Mouse (Mus musculus): ENCODE measurements around the gene Ick. TPM values are rescaled to one million over a fixed set of nuclear protein-coding genes. Genes with fewer than 3 reads are reported as not detected.

Ick gene
- polyA plus RNA-seq, 1 experiment from 2014 or later, result 23.4 TPM

DNA sequence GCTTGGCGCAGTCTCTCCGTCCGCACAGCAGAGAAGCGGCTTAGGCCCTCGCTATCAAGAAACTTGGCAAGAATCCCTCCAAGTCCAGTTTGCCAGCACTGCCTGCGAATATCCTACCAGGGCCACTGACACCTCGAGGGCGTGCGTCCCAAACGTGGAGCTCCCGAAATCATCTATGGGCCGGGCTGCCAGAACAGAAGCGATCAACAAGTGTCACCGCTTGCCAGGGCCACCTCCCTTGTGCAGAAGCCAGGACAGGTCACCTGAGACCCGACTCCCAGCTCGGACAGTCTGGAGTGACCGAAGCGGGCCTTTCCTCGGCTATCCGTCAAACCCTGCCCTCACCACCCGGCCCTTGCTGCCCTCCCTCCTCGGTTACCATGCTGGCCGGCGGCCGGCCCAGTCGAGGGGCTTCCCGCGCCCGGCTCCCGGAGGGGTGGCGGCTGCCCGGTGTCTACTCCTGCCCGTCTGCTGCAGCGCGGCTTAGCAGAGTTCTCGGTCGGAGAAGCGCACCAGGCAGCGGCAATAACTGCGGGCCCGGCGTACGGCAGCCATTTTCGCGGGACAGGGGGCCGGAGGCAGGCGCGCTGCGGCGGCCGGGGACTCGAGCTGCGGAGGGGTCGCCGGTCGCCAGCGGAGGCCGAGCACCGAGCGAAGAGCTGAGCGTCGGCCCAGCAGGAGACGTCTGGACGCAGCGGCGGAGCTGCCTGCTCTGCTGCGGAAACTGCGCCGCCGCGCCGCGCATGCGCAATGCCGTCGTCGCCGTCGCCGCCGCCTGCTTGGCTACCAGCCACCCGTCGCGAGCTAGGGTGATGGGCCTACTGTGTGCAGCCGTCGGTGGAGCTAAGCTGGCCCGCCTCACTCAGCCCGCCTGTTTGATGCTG lies 838 bp upstream of the Ick start:
- no peaks in the 10 kb centered on the region for H3K27me3 ChIP-seq (replicated peaks; ENCODE audit: control insufficient read depth, insufficient read depth, low read length)
- H3K4me3 ChIP-seq (ENCODE audit: low read depth, low read length), result peak overlapping the region; percentile 92
- no peaks in the 10 kb centered on the region for H3K9me3 ChIP-seq (ENCODE audit: control insufficient read depth, low read length)
- DNase-seq (ENCODE audit: low spot score) (peak; percentile 88), ATAC-seq (ENCODE audit: low read depth) (peak; percentile 81)
- H3K4me2 ChIP-seq (ENCODE audit: low read depth, low read length), result peak overlapping the region; percentile 91
- H3K27ac ChIP-seq (replicated peaks; ENCODE audit: low read depth, low read length), result peak overlapping the region; percentile 92
- H3K36me3 ChIP-seq (ENCODE audit: control insufficient read depth, insufficient read depth, low read length), result peaks cover 21% of the 10 kb centered on the region; the same call in 1 of the 2 replicates
- peak overlapping the region; percentile 89 for H3K9ac ChIP-seq (ENCODE audit: low read depth, low read length)
- H3K4me1 ChIP-seq (ENCODE audit: control insufficient read depth, insufficient read depth, low read length), result peaks cover 14% of the 10 kb centered on the region
- WGBS, result 0% methylated on average over 47 of the region's 88 CpGs

DNA sequence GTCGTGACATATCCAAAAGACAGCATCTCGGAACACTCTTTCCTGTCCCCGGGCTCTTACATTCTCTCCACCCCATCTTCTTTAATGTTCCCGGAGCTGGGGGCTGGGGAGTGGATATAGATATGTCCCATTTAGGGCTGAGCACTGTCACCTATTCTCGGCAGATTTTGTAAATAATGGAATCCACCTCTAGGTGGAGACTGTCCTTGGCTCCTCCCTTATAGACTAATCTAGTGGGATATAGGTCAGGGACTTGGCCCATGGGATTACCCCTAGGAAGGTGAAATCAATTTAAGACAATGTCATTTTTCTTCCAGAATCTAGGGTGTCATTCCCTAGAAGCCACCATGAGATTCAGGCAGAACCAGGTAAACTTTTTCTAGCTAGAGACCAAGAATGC lies 664 bp downstream of the Ick start:
- 41% methylated on average over 5 of the region's 5 CpGs for WGBS
- Histone ChIP-seq H3K4me2 (ENCODE audit: low read depth, low read length) (peak overlapping the region; percentile 91), H3K9ac (ENCODE audit: low read depth, low read length) (peak overlapping the region; percentile 62), H3K4me3 (ENCODE audit: low read depth, low read length) (peak overlapping the region; percentile 92), H3K36me3 (ENCODE audit: control insufficient read depth, insufficient read depth, low read length) (peaks cover 10% of the 10 kb centered on the region; the same call in 1 of the 2 replicates), H3K27ac (replicated peaks; ENCODE audit: low read depth, low read length) (no peak overlapping the region), H3K27me3 (replicated peaks; ENCODE audit: control insufficient read depth, insufficient read depth, low read length) (no peaks in the 10 kb centered on the region), H3K4me1 (ENCODE audit: control insufficient read depth, insufficient read depth, low read length) (peaks cover 21% of the 10 kb centered on the region), H3K9me3 (ENCODE audit: control insufficient read depth, low read length) (no peaks in the 10 kb centered on the region)
- no peak for DNase-seq (ENCODE audit: low spot score)
- no peak for ATAC-seq (ENCODE audit: low read depth)

DNA sequence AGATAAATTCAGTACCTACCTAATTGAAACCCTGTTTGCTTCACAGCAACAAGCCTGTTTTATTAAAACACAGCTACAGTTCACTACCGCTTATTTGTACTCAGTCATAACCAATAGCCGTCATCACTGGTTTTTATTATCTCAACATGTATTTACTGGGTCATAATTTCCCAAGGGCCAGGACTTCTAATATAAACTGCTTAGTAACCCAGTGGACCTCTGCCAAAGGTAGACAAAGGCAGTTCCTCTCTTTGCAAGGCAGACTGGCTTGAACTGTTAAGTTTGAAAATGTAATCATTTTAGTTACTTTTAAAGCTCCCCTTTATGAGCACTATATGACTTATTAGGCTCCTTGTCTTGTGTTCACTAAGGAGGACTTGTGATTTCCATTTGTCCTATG lies 2.5 kb downstream of the Ick start:
- Histone ChIP-seq H3K9me3 (ENCODE audit: control insufficient read depth, low read length) (no peaks in the 10 kb centered on the region), H3K4me1 (ENCODE audit: control insufficient read depth, insufficient read depth, low read length) (peaks cover 26% of the 10 kb centered on the region), H3K36me3 (ENCODE audit: control insufficient read depth, insufficient read depth, low read length) (no peaks in the 10 kb centered on the region), H3K9ac (ENCODE audit: low read depth, low read length) (no peak overlapping the region), H3K4me3 (ENCODE audit: low read depth, low read length) (no peak overlapping the region), H3K27me3 (replicated peaks; ENCODE audit: control insufficient read depth, insufficient read depth, low read length) (no peaks in the 10 kb centered on the region), H3K27ac (replicated peaks; ENCODE audit: low read depth, low read length) (no peak overlapping the region), H3K4me2 (ENCODE audit: low read depth, low read length) (no peak overlapping the region)
- no peak for ATAC-seq (ENCODE audit: low read depth)
- WGBS, result 84% methylated on average over 2 of the region's 2 CpGs
- DNase-seq (ENCODE audit: low spot score), result no peak

DNA sequence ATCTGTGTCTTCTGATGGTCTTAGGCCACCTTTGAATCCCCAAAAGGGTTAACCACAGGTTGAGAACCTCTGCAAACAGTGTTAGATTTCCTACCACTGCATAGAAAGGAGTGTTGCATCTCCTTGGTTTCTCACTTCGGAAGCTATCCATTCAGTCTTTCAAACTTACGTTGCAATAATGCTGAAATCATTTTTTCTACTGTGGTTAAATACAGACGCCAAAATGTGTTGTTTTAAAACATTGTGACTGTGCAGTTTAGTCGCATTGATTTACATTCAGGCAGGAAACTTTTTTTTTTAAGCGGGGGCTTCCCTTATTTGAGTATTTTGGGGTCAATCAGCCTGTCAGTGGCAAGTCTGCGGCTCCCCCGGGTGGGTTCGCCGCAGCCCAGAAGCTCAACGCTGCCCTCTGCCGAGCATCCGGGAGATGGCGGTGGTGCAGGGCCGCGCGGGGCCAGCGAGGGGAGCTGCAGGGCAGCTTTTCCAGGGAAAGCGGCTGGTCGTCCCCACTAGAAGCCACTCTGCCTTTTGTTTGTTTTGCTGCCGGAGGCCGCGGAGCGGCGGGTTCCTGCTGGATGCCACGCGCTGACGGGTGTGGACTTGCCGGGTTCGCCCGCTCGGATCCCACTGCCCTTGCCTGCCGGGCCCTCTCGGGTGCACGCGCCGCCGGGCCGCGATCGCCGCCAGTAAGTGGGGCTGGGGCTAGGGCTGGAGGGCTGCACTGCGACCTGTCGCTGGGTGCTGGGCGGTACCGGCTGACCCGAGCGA lies 4.0 kb downstream of the Ick start:
- Histone ChIP-seq H3K27me3 (replicated peaks; ENCODE audit: control insufficient read depth, insufficient read depth, low read length) (no peaks in the 10 kb centered on the region), H3K27ac (replicated peaks; ENCODE audit: low read depth, low read length) (peak overlapping the region; percentile 95), H3K4me2 (ENCODE audit: low read depth, low read length) (peak overlapping the region; percentile 78), H3K4me3 (ENCODE audit: low read depth, low read length) (peak overlapping the region; percentile 91), H3K9ac (ENCODE audit: low read depth, low read length) (peak overlapping the region; percentile 95), H3K4me1 (ENCODE audit: control insufficient read depth, insufficient read depth, low read length) (peaks cover 17% of the 10 kb centered on the region), H3K36me3 (ENCODE audit: control insufficient read depth, insufficient read depth, low read length) (no peaks in the 10 kb centered on the region), H3K9me3 (ENCODE audit: control insufficient read depth, low read length) (no peaks in the 10 kb centered on the region)
- peak; percentile 87 for ATAC-seq (ENCODE audit: low read depth)
- DNase-seq (ENCODE audit: low spot score), result peak; percentile 95
- 2% methylated on average over 40 of the region's 47 CpGs for WGBS

DNA sequence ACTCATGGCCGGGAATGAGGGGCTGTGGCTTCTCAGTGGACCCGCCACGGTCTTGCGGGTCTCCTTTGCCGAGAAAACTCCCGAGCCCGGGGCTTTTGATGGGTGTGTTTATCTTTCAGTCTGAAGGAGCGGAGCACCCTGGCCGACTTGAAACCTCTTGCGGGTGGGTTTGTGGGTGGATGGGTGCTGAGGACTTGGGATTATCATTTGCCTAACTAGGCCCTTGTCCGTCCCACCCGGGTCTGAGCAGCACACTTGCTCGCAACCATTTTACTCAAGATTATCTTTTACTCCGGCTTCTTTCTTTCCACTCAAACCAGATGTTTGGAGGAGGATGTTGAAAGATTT lies 4.5 kb downstream of the Ick start:
- no peaks in the 10 kb centered on the region for H3K9me3 ChIP-seq (ENCODE audit: control insufficient read depth, low read length)
- ATAC-seq (ENCODE audit: low read depth) (0 out of 2 replicates have a peak, but pooled peaks have one; percentile 7), DNase-seq (ENCODE audit: low spot score) (peak; percentile 51)
- no peaks in the 10 kb centered on the region for H3K27me3 ChIP-seq (replicated peaks; ENCODE audit: control insufficient read depth, insufficient read depth, low read length)
- no peaks in the 10 kb centered on the region for H3K36me3 ChIP-seq (ENCODE audit: control insufficient read depth, insufficient read depth, low read length)
- peak overlapping the region; percentile 95 for H3K9ac ChIP-seq (ENCODE audit: low read depth, low read length)
- H3K4me1 ChIP-seq (ENCODE audit: control insufficient read depth, insufficient read depth, low read length), result peaks cover 17% of the 10 kb centered on the region
- H3K27ac ChIP-seq (replicated peaks; ENCODE audit: low read depth, low read length), result peak overlapping the region; percentile 95
- 0% methylated on average over 9 of the region's 14 CpGs for WGBS
- H3K4me2 ChIP-seq (ENCODE audit: low read depth, low read length), result peak overlapping the region; percentile 78
- peak overlapping the region; percentile 91 for H3K4me3 ChIP-seq (ENCODE audit: low read depth, low read length)

DNA sequence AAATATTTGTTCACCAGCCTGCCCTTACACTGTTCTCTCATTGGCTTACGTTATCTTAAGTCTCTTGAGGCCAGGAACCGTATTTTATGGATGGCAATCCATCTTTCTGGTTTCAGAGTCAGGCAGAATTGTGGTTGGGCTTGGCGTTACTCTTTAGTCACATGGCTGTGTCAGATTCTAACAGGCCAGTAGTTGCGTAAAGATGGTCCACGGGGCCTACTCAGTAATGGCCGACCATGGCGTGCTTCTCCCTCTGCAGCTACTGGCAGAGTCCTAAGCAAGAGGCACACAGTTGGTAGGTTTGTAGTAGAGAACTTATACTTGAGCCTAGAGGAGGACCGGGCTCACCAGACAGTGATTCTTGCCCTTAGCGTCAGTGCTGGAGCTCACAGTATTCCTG lies 6.8 kb downstream of the Ick start:
- H3K36me3 ChIP-seq (ENCODE audit: control insufficient read depth, insufficient read depth, low read length), result peaks cover 7% of the 10 kb centered on the region; the same call in 1 of the 2 replicates
- no peaks in the 10 kb centered on the region for H3K9me3 ChIP-seq (ENCODE audit: control insufficient read depth, low read length)
- DNase-seq (ENCODE audit: low spot score), result no peak
- no peak overlapping the region for H3K27ac ChIP-seq (replicated peaks; ENCODE audit: low read depth, low read length)
- WGBS, result 89% methylated on average over 9 of the region's 9 CpGs
- H3K27me3 ChIP-seq (replicated peaks; ENCODE audit: control insufficient read depth, insufficient read depth, low read length), result no peaks in the 10 kb centered on the region
- peaks cover 12% of the 10 kb centered on the region for H3K4me1 ChIP-seq (ENCODE audit: control insufficient read depth, insufficient read depth, low read length)
- ATAC-seq (ENCODE audit: low read depth), result no peak
- no peak overlapping the region for H3K9ac ChIP-seq (ENCODE audit: low read depth, low read length)
- 0 out of 2 replicates have a peak overlapping the region, but pooled peaks have one; percentile 78 for H3K4me2 ChIP-seq (ENCODE audit: low read depth, low read length)
- no peak overlapping the region for H3K4me3 ChIP-seq (ENCODE audit: low read depth, low read length)

DNA sequence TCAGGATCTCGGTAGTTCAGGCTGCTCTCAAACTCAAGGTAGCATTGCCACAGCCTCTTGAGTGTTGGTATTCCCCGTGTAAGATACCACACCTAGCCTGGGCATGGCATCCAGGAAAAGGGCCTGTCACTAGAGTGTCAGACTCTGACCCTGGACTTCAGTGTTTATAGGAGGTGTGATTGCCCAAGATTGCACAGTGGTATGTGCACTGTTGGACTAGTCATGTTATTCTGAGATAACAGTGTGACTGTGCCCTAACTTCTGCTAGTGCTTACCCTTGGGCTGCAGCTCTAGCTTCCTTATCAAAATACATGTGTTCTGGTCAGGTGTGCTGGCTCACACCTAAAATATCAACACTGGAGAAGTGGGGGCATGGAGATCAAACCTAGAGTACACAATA lies 8.7 kb downstream of the Ick start:
- Histone ChIP-seq H3K4me2 (ENCODE audit: low read depth, low read length) (no peak overlapping the region), H3K4me3 (ENCODE audit: low read depth, low read length) (no peak overlapping the region), H3K4me1 (ENCODE audit: control insufficient read depth, insufficient read depth, low read length) (peaks cover 12% of the 10 kb centered on the region), H3K27me3 (replicated peaks; ENCODE audit: control insufficient read depth, insufficient read depth, low read length) (no peaks in the 10 kb centered on the region), H3K9me3 (ENCODE audit: control insufficient read depth, low read length) (no peaks in the 10 kb centered on the region), H3K9ac (ENCODE audit: low read depth, low read length) (no peak overlapping the region), H3K27ac (replicated peaks; ENCODE audit: low read depth, low read length) (no peak overlapping the region), H3K36me3 (ENCODE audit: control insufficient read depth, insufficient read depth, low read length) (peaks cover 7% of the 10 kb centered on the region; the same call in 1 of the 2 replicates)
- ATAC-seq (ENCODE audit: low read depth), result no peak
- DNase-seq (ENCODE audit: low spot score), result no peak
- WGBS, result 85% methylated on average over 2 of the region's 2 CpGs

DNA sequence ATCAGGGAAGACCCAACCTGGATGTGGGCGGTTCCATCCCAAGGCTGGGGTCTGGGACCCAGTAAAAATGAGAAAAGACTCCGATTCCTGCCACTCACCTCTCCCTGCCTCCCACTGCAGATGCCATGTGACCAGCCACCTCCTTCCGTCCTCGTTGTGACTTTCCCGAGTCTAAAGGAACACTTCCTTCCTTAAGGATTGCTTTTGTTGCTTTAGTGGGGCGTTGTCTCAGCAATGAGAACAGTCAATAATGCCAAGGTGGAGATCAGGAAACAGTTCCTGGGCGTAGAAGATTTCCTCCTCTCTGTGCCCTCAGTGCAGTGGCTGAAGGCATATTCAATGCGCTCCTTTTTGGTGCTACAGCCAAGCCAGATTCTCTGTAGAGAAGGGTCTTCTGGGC lies 12.4 kb downstream of the Ick start:
- ATAC-seq (ENCODE audit: low read depth), result no peak

More for the DNA sequence above, 12.4 kb downstream of the Ick start:
- H3K4me1 ChIP-seq (ENCODE audit: control insufficient read depth, insufficient read depth, low read length), result no peaks in the 10 kb centered on the region
- 86% methylated on average over 8 of the region's 8 CpGs for WGBS
- H3K36me3 ChIP-seq (ENCODE audit: control insufficient read depth, insufficient read depth, low read length), result peaks cover 7% of the 10 kb centered on the region; the same call in 1 of the 2 replicates
- no peak overlapping the region for H3K4me3 ChIP-seq (ENCODE audit: low read depth, low read length)
- H3K9me3 ChIP-seq (ENCODE audit: control insufficient read depth, low read length), result no peaks in the 10 kb centered on the region
- H3K4me2 ChIP-seq (ENCODE audit: low read depth, low read length), result no peak overlapping the region
- no peak overlapping the region for H3K27ac ChIP-seq (replicated peaks; ENCODE audit: low read depth, low read length)
- H3K27me3 ChIP-seq (replicated peaks; ENCODE audit: control insufficient read depth, insufficient read depth, low read length), result no peaks in the 10 kb centered on the region
- DNase-seq (ENCODE audit: low spot score), result no peak
- no peak overlapping the region for H3K9ac ChIP-seq (ENCODE audit: low read depth, low read length)
